Mouse (Mus musculus) erythroblast, embryonic 14.5 days (primary cell): ENCODE data around the gene Stam.

Experiments used
- GATA1 ChIP-seq: IDR thresholded peaks from 2 replicates; pipeline ENCODE4 v1.6.1; 2012; ENCODE audit warnings: low read length, inconsistent platforms, mixed read lengths
- TAL1 ChIP-seq: IDR thresholded peaks from 3 replicates; pipeline ENCODE4 v1.6.1; 2012; ENCODE audit warnings: low read length, inconsistent platforms, mixed read lengths

- TF ChIP-seq GATA1, result peak; percentile 89
- no peak for TF ChIP-seq TAL1
Observed at GRCm38 (mm10) chr2:14073362-14074220, at the start of gene Stam.
